Mouse (Mus musculus) midbrain, embryonic 16.5 days (tissue): ENCODE measurements around the gene Ctcf. TPM values are rescaled to one million over a fixed set of nuclear protein-coding genes. Genes with fewer than 3 reads are reported as not detected.

Source experiments
- ATAC-seq: fragments of 200-750 bp; cut with Nextera tagmentation; 2 replicates; pipeline ENCODE4 v1.8.0; 2017; ENCODE audit warnings: moderate TSS enrichment
- H3K27ac ChIP-seq: fragments of 300-500 bp; sonication (generic); 2 replicates; pipeline ENCODE4 v1.5.1; 2014; ENCODE audit warnings: mild to moderate bottlenecking, low read length, mixed read lengths
- H3K27me3 ChIP-seq: fragments of 300-500 bp; sonication (generic); 2 replicates; pipeline ENCODE4 v1.6.1; 2014; ENCODE audit warnings: low read depth, low read length, mixed read lengths; ENCODE audit not compliant: control insufficient read depth, insufficient read depth
- H3K36me3 ChIP-seq: fragments of 300-500 bp; sonication (generic); 2 replicates; pipeline ENCODE4 v1.6.1; 2014; ENCODE audit warnings: mild to moderate bottlenecking, low read length, moderate library complexity, mixed read lengths; ENCODE audit not compliant: control insufficient read depth, insufficient read depth
- H3K4me1 ChIP-seq: fragments of 300-500 bp; sonication (generic); 2 replicates; pipeline ENCODE4 v1.6.1; 2014; ENCODE audit warnings: mild to moderate bottlenecking, low read length, mixed read lengths; ENCODE audit not compliant: control insufficient read depth, insufficient read depth
- H3K4me2 ChIP-seq: fragments of 300-500 bp; sonication (generic); 2 replicates; pipeline ENCODE4 v1.6.1; 2014; ENCODE audit warnings: mild to moderate bottlenecking, low read length, mixed read lengths
- H3K4me3 ChIP-seq: fragments of 300-500 bp; sonication (generic); 2 replicates; pipeline ENCODE4 v1.5.1; 2014; ENCODE audit warnings: low read depth, mild to moderate bottlenecking, low read length, moderate library complexity, mixed read lengths
- H3K9ac ChIP-seq: fragments of 300-500 bp; sonication (generic); 2 replicates; pipeline ENCODE4 v1.6.1; 2014; ENCODE audit warnings: low read depth, low read length, mixed read lengths
- H3K9me3 ChIP-seq: fragments of 300-500 bp; sonication (generic); replicated peaks from 2 replicates; pipeline ENCODE4 v1.6.1; 2014; ENCODE audit warnings: mild to moderate bottlenecking, low read length, mixed read lengths; ENCODE audit not compliant: control insufficient read depth, poor library complexity, severe bottlenecking
- WGBS: fragments of 180-500 bp; shearing (Covaris S2); extraction: QIAGEN DNeasy Blood & Tissue Kit; methylation state at CpG from one replicate; pipeline ENCODE4 v1.1.7; 2014; 5-methylcytosine and 5-hydroxymethylcytosine counted together
- polyA plus RNA-seq: library from polyadenylated mRNA; unstranded; fragments of >200 nt; fragmentation: Nextera tagmentation; extraction: Ambion mirVana; gene quantifications from 2 replicates; pipeline ENCODE4 v1.2.1, GENCODE M21; 2015

Ctcf gene
- polyA plus RNA-seq, 1 experiment from 2014 or later = 93.8 TPM

GRCm38 (mm10) chr8:105708675-105709074, 72.3 kb downstream of the Ctcf start:
- Histone ChIP-seq H3K27ac (no peak overlapping the region), H3K4me1 (peaks cover 9% of the 10 kb centered on the region), H3K9me3 (no peaks in the 10 kb centered on the region), H3K27me3 (no peaks in the 10 kb centered on the region), H3K4me2 (no peak overlapping the region), H3K9ac (no peak overlapping the region), H3K4me3 (no peak overlapping the region), H3K36me3 (peaks cover 2% of the 10 kb centered on the region; the same call in 1 of the 2 replicates)
- 92% methylated on average over 8 of the region's 8 CpGs for WGBS
- ATAC-seq = peak; percentile 23; the same call in 1 of the 2 replicates

DNA sequence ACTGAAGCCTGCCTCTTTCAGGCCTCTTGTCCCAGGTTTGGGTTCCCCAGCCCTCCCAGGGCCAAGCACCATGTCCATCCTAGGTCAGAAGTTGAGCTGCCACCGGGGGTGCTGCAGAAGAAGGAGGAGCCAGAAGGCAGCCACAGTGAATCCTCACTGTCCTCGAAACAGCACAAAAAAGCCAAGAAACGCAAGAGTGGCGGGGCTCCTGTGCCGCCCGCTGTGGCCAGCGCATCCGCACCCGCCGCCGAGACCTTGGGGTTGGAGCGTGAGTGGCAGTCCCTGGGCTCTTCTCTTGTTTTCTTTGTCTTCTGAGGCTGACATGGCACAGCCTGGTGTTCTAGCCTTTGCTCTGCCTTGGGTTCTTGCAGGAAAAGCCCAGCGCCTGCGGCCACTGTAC, 72.9 kb downstream of the Ctcf start:
- H3K4me3 ChIP-seq = no peak overlapping the region
- no peak overlapping the region for H3K27ac ChIP-seq
- H3K27me3 ChIP-seq = no peaks in the 10 kb centered on the region
- peaks cover 9% of the 10 kb centered on the region for H3K4me1 ChIP-seq
- ATAC-seq = no peak
- 75% methylated on average over 14 of the region's 14 CpGs for WGBS
- H3K4me2 ChIP-seq = no peak overlapping the region
- H3K36me3 ChIP-seq = peaks cover under 1% of the 10 kb centered on the region; the same call in 1 of the 2 replicates
- no peak overlapping the region for H3K9ac ChIP-seq
- no peaks in the 10 kb centered on the region for H3K9me3 ChIP-seq

DNA sequence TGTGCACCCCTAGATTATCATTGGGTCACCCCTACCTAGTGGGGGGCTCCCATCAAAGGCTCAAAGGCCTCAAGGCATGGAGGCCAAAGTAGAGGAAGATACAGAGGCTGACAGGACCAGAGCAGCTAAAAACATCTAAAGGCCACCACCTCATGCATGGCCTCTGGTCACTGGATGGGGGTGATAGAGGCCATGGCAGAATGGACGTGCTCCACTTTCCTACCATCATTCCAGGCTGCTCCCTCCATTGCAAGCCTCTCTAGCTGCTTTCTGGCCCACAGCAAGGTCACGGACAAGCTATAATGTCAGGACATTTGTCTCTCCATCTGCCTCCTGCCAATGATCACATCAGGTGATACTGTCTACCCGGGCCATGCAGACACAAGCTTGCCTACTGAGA, 75.9 kb downstream of the Ctcf start:
- H3K4me3 ChIP-seq = no peak overlapping the region
- peaks cover 11% of the 10 kb centered on the region; the same call in 1 of the 2 replicates for H3K36me3 ChIP-seq
- H3K4me2 ChIP-seq = no peak overlapping the region
- H3K27me3 ChIP-seq = no peaks in the 10 kb centered on the region
- no peak overlapping the region for H3K9ac ChIP-seq
- peaks cover 6% of the 10 kb centered on the region for H3K4me1 ChIP-seq
- H3K27ac ChIP-seq = no peak overlapping the region
- no peaks in the 10 kb centered on the region for H3K9me3 ChIP-seq
- ATAC-seq = no peak
- WGBS = 86% methylated on average over 3 of the region's 3 CpGs

DNA sequence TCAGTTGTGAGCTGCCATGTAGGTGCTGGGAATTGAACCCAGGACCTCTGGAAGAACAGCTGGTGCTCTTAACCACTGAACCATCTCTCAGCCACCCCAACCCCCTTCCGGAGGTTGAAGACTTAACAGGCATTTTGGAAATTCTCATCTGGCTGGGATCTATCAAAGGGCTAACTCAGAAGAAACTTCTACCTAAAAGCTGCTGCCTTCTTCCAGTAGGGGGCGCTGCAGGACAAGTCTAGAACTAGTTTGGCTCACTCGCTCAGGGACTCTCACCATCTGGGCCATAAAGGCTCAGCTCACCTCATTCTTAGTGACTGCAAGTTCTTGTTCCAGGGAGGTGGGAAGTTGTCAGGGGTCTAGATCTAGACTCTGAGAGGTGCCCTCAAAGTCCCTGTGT, 77.8 kb downstream of the Ctcf start:
- Histone ChIP-seq H3K27me3 (no peaks in the 10 kb centered on the region), H3K4me1 (no peaks in the 10 kb centered on the region), H3K4me2 (no peak overlapping the region), H3K9me3 (no peaks in the 10 kb centered on the region), H3K4me3 (no peak overlapping the region), H3K27ac (no peak overlapping the region), H3K9ac (no peak overlapping the region), H3K36me3 (peaks cover 11% of the 10 kb centered on the region; the same call in 1 of the 2 replicates)
- WGBS = 9% methylated on average over 3 of the region's 3 CpGs
- ATAC-seq = no peak

- ATAC-seq = no peak
- 76% methylated on average over 6 of the region's 6 CpGs for WGBS
- H3K27ac ChIP-seq = no peak overlapping the region
- no peaks in the 10 kb centered on the region for H3K4me1 ChIP-seq
- H3K4me2 ChIP-seq = no peak overlapping the region
- H3K36me3 ChIP-seq = peaks cover 11% of the 10 kb centered on the region; the same call in 1 of the 2 replicates
- no peak overlapping the region for H3K9ac ChIP-seq
- no peak overlapping the region for H3K4me3 ChIP-seq
- no peaks in the 10 kb centered on the region for H3K27me3 ChIP-seq
- H3K9me3 ChIP-seq = no peaks in the 10 kb centered on the region
These were observed 78.7 kb downstream of the Ctcf start for GRCm38 (mm10) chr8:105715042-105715441.

- H3K4me3 ChIP-seq = no peak overlapping the region
- no peak overlapping the region for H3K9ac ChIP-seq
- no peak for ATAC-seq
- H3K4me2 ChIP-seq = no peak overlapping the region
- WGBS = 94% methylated on average over 15 of the region's 15 CpGs
- peaks cover 11% of the 10 kb centered on the region; the same call in 1 of the 2 replicates for H3K36me3 ChIP-seq
- no peaks in the 10 kb centered on the region for H3K27me3 ChIP-seq
- no peaks in the 10 kb centered on the region for H3K9me3 ChIP-seq
- no peaks in the 10 kb centered on the region for H3K4me1 ChIP-seq
- no peak overlapping the region for H3K27ac ChIP-seq
These were observed 80.1 kb downstream of the Ctcf start for GRCm38 (mm10) chr8:105716302-105716945.

DNA sequence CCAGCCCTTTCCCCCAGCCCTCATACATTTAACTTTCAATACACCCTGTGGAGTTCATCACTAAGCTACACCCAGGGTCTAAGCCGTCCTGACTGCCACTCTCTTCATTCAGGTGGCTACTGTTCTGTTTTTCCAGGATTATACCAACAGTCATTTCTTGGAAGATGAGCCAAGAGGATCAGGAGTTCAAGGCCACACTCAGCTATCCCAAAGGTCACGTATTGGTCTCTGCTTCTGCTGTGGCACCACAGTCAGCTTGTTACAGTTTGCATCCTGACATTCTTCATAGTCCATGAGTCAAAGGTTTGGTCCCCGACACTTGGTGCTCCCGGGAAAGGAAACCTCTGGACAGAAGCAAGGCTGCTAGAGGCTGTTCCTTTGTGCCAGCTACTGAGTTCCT, 83.3 kb downstream of the Ctcf start:
- Histone ChIP-seq H3K27me3 (no peaks in the 10 kb centered on the region), H3K4me1 (no peaks in the 10 kb centered on the region), H3K9me3 (no peaks in the 10 kb centered on the region), H3K27ac (no peak overlapping the region), H3K4me2 (no peak overlapping the region), H3K4me3 (no peak overlapping the region), H3K36me3 (peaks cover 16% of the 10 kb centered on the region; the same call in 1 of the 2 replicates), H3K9ac (no peak overlapping the region)
- WGBS = 84% methylated on average over 4 of the region's 4 CpGs
- no peak for ATAC-seq

- no peak overlapping the region for H3K9ac ChIP-seq
- no peak overlapping the region for H3K27ac ChIP-seq
- H3K4me2 ChIP-seq = no peak overlapping the region
- no peak for ATAC-seq
- H3K4me1 ChIP-seq = no peaks in the 10 kb centered on the region
- peaks cover 25% of the 10 kb centered on the region for H3K36me3 ChIP-seq
- 90% methylated on average over 9 of the region's 9 CpGs for WGBS
- H3K27me3 ChIP-seq = no peaks in the 10 kb centered on the region
- H3K4me3 ChIP-seq = no peak overlapping the region
- no peaks in the 10 kb centered on the region for H3K9me3 ChIP-seq
These were observed 86.5 kb downstream of the Ctcf start for GRCm38 (mm10) chr8:105722861-105723260.

DNA sequence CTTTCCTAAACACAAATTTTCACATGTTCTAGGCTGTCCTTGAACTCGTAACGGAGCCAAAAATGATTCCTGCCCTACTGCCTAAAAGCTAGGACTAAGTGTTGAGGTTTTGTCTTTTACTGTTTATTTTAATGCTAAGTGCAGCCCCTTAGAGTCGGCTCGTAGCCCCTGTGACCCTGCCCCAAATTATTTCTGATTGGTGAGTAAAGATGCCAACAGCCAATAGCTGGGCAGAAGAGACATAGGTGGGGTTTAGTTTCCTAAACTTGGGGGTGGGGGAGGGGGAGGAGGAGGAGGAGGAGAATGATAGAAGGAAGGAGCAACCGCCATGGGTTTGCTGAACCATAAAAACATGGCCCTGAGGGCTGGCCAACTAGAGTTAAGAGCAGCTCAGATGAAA, 89.4 kb downstream of the Ctcf start:
- ATAC-seq = no peak
- Histone ChIP-seq H3K4me2 (no peak overlapping the region), H3K4me1 (no peaks in the 10 kb centered on the region), H3K27ac (no peak overlapping the region), H3K36me3 (peaks cover 26% of the 10 kb centered on the region), H3K9me3 (no peaks in the 10 kb centered on the region), H3K27me3 (no peaks in the 10 kb centered on the region), H3K4me3 (no peak overlapping the region), H3K9ac (no peak overlapping the region)
- 85% methylated on average over 5 of the region's 5 CpGs for WGBS
